Mouse (Mus musculus) adrenal gland, postnatal 4 days (tissue): ENCODE measurements at regions not wholly inside any gene's neighbourhood (a gene's known extent, or its start where the extent isn't known, plus 50 kb on each side); places are given as distances from the start of the nearest gene placed in this dataset.

ENCODE experiments used
- DNase-seq, 2 experiments: peaks; one replicate each; pipeline ENCODE4 v3.0.0; 2021 to 2022; ENCODE audit warnings: low spot score in 2 of 2, mixed read lengths in 2 of 2

GRCm38 (mm10) chr14:105584632-105585031 is 312.0 kb downstream of the Spry2 start:
- no peak for DNase-seq

GRCm38 (mm10) chr14:105583497-105583896 is 313.1 kb downstream of the Spry2 start:
- DNase-seq = no peak

GRCm38 (mm10) chr14:105576266-105576665 is 317.9 kb downstream of the Ndfip2 start:
- DNase-seq = no peak

GRCm38 (mm10) chr14:105572036-105572891 is 313.9 kb downstream of the Ndfip2 start:
- no peak for DNase-seq

- DNase-seq = no peak
These were observed 311.8 kb downstream of the Ndfip2 start for GRCm38 (mm10) chr14:105570156-105570555.

GRCm38 (mm10) chr14:105565827-105566226 is 307.5 kb downstream of the Ndfip2 start:
- DNase-seq = no peak

GRCm38 (mm10) chr14:105562843-105563242 is 304.5 kb downstream of the Ndfip2 start:
- no peak for DNase-seq

GRCm38 (mm10) chr14:105556813-105557212 is 298.4 kb downstream of the Ndfip2 start:
- DNase-seq = no peak

- DNase-seq = no peak
These were observed 285.7 kb downstream of the Ndfip2 start for GRCm38 (mm10) chr14:105544066-105544465.

GRCm38 (mm10) chr14:105542486-105543145 is 284.2 kb downstream of the Ndfip2 start:
- no peak for DNase-seq

- no peak for DNase-seq
These were observed 283.7 kb downstream of the Ndfip2 start for GRCm38 (mm10) chr14:105542090-105542485.

- no peak for DNase-seq
These were observed 273.9 kb downstream of the Ndfip2 start for GRCm38 (mm10) chr14:105532168-105532745.

- no peak for DNase-seq
These were observed 269.7 kb downstream of the Ndfip2 start for GRCm38 (mm10) chr14:105528107-105528506.

GRCm38 (mm10) chr14:105523849-105524248 is 265.5 kb downstream of the Ndfip2 start:
- no peak for DNase-seq

- DNase-seq = no peak
These were observed 263.9 kb downstream of the Ndfip2 start for GRCm38 (mm10) chr14:105522279-105522678.

GRCm38 (mm10) chr14:105518706-105519105 is 260.3 kb downstream of the Ndfip2 start:
- DNase-seq = no peak

- no peak for DNase-seq
These were observed 256.0 kb downstream of the Ndfip2 start for GRCm38 (mm10) chr14:105514413-105514812.

GRCm38 (mm10) chr14:105512914-105513677 is 254.7 kb downstream of the Ndfip2 start:
- no peak for DNase-seq

- DNase-seq = no peak
These were observed 253.5 kb downstream of the Ndfip2 start for GRCm38 (mm10) chr14:105511826-105512225.

GRCm38 (mm10) chr14:105511135-105511534 is 252.8 kb downstream of the Ndfip2 start:
- DNase-seq = no peak

- no peak for DNase-seq
These were observed 246.9 kb downstream of the Ndfip2 start for GRCm38 (mm10) chr14:105505261-105505660.
